ENCODE assay signal across 21 mouse cellular contexts in the genomic region with DNA sequence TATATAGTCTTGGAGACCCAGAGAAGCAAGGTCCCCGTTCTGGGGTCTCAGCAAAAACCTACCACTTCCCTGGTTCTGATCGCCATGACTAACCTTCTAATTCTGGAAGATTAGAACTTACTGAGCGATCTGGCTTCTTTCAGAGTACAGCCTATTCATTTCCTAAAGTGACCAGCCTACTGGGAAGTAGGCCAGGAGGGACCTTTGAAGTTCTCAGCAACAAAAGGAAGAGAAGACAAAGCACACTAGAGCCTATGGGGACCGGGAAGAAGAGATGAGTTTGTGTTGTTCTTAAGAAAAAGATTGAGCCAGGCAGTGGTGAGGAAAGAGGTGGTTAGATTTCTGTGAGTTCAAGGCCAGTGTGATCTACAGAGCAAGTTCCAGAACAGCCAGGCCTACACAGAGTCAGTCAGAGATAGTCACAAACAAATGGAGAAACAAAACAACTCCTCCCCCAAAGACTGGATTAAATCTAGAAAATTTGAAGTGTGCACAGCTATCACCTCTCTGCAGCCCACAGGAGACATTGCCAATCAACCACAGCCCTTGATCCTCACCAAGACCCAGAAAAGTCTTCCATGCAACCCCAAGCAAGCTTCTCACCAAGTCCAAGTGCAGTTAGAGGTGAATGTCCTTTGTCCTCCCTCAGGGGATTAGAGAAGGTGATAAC.
A peak's percentile ranks its signal among the peaks of the same experiment; 100 is the strongest.
DNase-seq lines count a peak whose midpoint lies in the region; ATAC-seq and TF ChIP-seq lines count a peak whose summit lies in the region.
"Had no signal": no experiment of that assay in that cellular context is flagged by ENCODE, and none has a peak within 500 bp of the region (broad histone marks: within the 10 kb centered on the region; RNA-seq: fewer than 3 reads in every experiment).

No protein-coding gene starts in this region.

- H3K36me3 ChIP-seq in heart, embryonic 16.5 days (ENCODE audit: control insufficient read depth, insufficient read depth): no peaks in the 10 kb centered on the region
- no peaks in the 10 kb centered on the region for H3K36me3 ChIP-seq in lung, embryonic 15.5 days
- H3K36me3 ChIP-seq in small intestine, adult 2 months (ENCODE audit: control insufficient read depth, insufficient read depth, low read length): no peaks in the 10 kb centered on the region
- H3K36me3 ChIP-seq: heart, embryonic 13.5 days; kidney, embryonic 15.5 days; limb, embryonic 12.5 days; midbrain, embryonic 12.5 days had no signal

- no peak for DNase-seq in heart, postnatal 14 days
- DNase-seq in lung, postnatal 4 days: no peak
- peak; percentile 57 for DNase-seq in lung, postnatal 10 days
- no peak for DNase-seq in testis, postnatal 10 days (ENCODE audit: low spot score)
- DNase-seq in embryo, embryonic 9.5 days (ENCODE audit: extremely low spot score): no peak
- DNase-seq: adrenal gland, adult 2 months; cerebellum, adult 11 months; gastrocnemius, postnatal 25 days; heart, postnatal 4 days; kidney, postnatal 4 days had no signal

- no peak overlapping the region for H3K27ac ChIP-seq in heart, embryonic 16.5 days (ENCODE audit: low read length)
- H3K27ac ChIP-seq in lung, embryonic 15.5 days: 0 out of 2 replicates have a peak overlapping the region, but pooled peaks have one; percentile 12
- H3K27ac ChIP-seq in small intestine, adult 2 months (ENCODE audit: insufficient read depth, low read depth, low read length): peak overlapping the region; percentile 21; the same call in 1 of the 2 replicates
- H3K27ac ChIP-seq: heart, embryonic 13.5 days; kidney, embryonic 15.5 days; limb, embryonic 12.5 days; midbrain, embryonic 12.5 days; stomach, postnatal 0 days had no signal

- peak overlapping the region; percentile 8; the same call in 1 of the 2 replicates for H3K4me2 ChIP-seq in heart, embryonic 16.5 days (ENCODE audit: low read depth, low read length)
- H3K4me2 ChIP-seq in lung, embryonic 15.5 days: no peak overlapping the region
- H3K4me2 ChIP-seq: heart, embryonic 13.5 days; kidney, embryonic 15.5 days; limb, embryonic 12.5 days; liver, embryonic 11.5 days; midbrain, embryonic 12.5 days had no signal

- ATAC-seq in heart, embryonic 16.5 days (replicated peaks; ENCODE audit: extremely low read depth, insufficient read depth, low FRiP score): no peak
- ATAC-seq in lung, embryonic 15.5 days (ENCODE audit: borderline replicate concordance, extremely low read depth, low FRiP score, low TSS enrichment): no peak
- ATAC-seq: forebrain, embryonic 14.5 days; hindbrain, embryonic 16.5 days had no signal

- no peak for TF ChIP-seq CTCF in small intestine, adult 2 months (IDR thresholded peaks at IDR 0.05; ENCODE audit: extremely low read depth, insufficient read length, insufficient replicate concordance, low read depth, low read length)

- intact Hi-C loops in heart, postnatal 14 days (cut with DNase I): no loop called here

- no peak overlapping the region for H3K9ac ChIP-seq in heart, embryonic 16.5 days (ENCODE audit: low read length)
- H3K9ac ChIP-seq in lung, embryonic 15.5 days: no peak overlapping the region
- H3K9ac ChIP-seq: heart, embryonic 13.5 days; kidney, embryonic 15.5 days; limb, embryonic 12.5 days; midbrain, embryonic 12.5 days had no signal

- WGBS in heart, embryonic 16.5 days: 55% methylated on average over 4 of the region's 4 CpGs
- 57% methylated on average over 4 of the region's 4 CpGs for WGBS in lung, embryonic 15.5 days
- 71% methylated on average over 4 of the region's 4 CpGs for WGBS in small intestine, adult 2 months

- peaks cover 14% of the 10 kb centered on the region for H3K4me1 ChIP-seq in heart, embryonic 16.5 days (ENCODE audit: control insufficient read depth, insufficient read depth, low read length)
- peaks cover 15% of the 10 kb centered on the region for H3K4me1 ChIP-seq in lung, embryonic 15.5 days
- peaks cover 22% of the 10 kb centered on the region for H3K4me1 ChIP-seq in small intestine, adult 2 months (ENCODE audit: control insufficient read depth, insufficient read depth, insufficient read length, low read length)
- H3K4me1 ChIP-seq: midbrain, embryonic 12.5 days had no signal

- no peaks in the 10 kb centered on the region; the same call in 1 of the 2 replicates for H3K9me3 ChIP-seq in heart, embryonic 16.5 days (replicated peaks; ENCODE audit: control insufficient read depth, low read length)
- H3K9me3 ChIP-seq in lung, embryonic 15.5 days: no peaks in the 10 kb centered on the region
- H3K9me3 ChIP-seq: kidney, embryonic 15.5 days; limb, embryonic 12.5 days; midbrain, embryonic 12.5 days had no signal

- no peak for TF ChIP-seq POLR2A in small intestine, adult 2 months (IDR thresholded peaks at IDR 0.05; ENCODE audit: low read depth, low read length)

- 0 out of 2 replicates have a peak, but pooled peaks cover 3% of the 10 kb centered on the region for H3K27me3 ChIP-seq in heart, embryonic 16.5 days (ENCODE audit: control insufficient read depth, insufficient read depth, low read length)
- H3K27me3 ChIP-seq in lung, embryonic 15.5 days: no peaks in the 10 kb centered on the region
- H3K27me3 ChIP-seq in small intestine, adult 2 months (ENCODE audit: control insufficient read depth, insufficient read depth, low read length): no peaks in the 10 kb centered on the region

- H3K4me3 ChIP-seq in heart, embryonic 16.5 days (ENCODE audit: low read length): no peak overlapping the region
- no peak overlapping the region for H3K4me3 ChIP-seq in lung, embryonic 15.5 days
- H3K4me3 ChIP-seq in small intestine, adult 2 months (ENCODE audit: low read depth, low read length): no peak overlapping the region
- H3K4me3 ChIP-seq: heart, embryonic 13.5 days; kidney, embryonic 15.5 days; limb, embryonic 12.5 days; midbrain, embryonic 12.5 days had no signal
